Mouse (Mus musculus) left cerebral cortex, postnatal 4 days (tissue): ENCODE results near the gene Uba6. TPM values are rescaled to one million over a fixed set of nuclear protein-coding genes. Genes with fewer than 3 reads are reported as not detected.
A peak's percentile ranks its signal among the peaks of the same experiment; 100 is the strongest.

Experiments used
- DNase-seq: peaks from one replicate; pipeline ENCODE4 v3.0.0-alpha.2; 2022
- intact Hi-C: fragments of 180-260 bp; cut with DNase I; formaldehyde crosslinking; loops from one replicate; pipeline ENCODE4 v1.15.1; 2025
- total RNA-seq, 2 experiments: library from RNA; stranded (reverse); gene quantifications; 2 replicates each; pipeline ENCODE4 v1.2.3; 2021

The Uba6 gene
- total RNA-seq, 2 experiments from 2014 or later: 19.1 to 23.7 TPM

DNA sequence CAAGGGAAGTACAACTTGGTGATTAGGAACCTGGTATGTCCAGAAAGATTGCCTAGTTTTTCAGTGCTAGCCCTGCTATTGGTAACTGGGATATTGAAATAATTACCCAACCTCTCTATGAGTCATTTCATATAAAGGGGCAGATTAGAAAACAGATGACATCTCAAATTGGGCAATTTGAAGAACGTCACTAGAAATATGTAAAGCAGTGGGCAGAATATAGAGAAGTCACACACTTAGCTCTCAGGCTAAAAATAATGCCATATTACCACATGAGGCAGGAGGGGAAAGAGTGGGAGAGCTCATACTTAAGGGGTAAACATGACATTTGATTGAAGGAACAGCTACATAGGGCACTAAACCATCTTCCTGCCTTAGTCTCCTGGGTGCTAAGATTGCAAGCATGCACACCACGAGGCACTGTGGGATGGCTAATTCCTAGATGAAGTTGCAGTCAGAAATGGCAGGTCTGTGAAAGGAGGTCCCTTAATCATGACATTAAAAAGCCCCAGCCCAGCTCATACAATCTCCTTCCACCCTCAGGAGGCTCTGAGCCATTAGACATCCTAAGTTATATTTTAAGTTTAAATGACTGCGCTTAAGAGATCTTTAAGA is 93.8 kb downstream of the Uba6 start:
- DNase-seq: no peak
- intact Hi-C loops: no loop called here

DNA sequence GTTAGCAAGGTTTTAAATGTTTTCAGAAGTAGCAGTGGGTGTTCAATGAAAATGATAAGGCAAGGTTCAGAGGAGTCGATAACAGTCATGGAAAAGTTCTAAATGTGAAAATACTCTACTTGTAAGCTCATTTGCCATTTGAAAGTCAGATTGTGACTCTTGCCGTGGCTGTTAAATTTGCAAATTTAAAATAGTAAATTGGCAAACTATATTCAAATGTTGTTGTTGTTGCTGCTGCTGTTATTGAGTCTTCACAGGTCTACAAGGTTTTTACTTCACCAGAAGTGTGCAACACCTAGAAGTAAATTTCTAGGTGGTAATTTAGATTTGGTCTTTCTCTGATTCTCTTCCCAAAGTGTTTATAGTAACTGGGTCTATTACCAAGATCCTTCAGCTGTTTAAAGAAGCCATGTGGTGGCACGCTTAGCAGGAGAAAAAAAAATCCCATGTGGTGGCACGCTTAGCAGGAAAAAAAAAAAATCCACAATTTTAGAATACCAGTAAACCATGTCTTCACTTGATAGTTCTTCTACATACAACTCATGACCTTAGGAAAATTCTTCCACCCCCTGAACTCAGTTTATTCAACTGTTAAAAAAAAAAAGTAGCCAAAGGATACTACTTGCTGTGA is 99.7 kb downstream of the Uba6 start:
- no peak for DNase-seq
- intact Hi-C loops: no loop called here

DNA sequence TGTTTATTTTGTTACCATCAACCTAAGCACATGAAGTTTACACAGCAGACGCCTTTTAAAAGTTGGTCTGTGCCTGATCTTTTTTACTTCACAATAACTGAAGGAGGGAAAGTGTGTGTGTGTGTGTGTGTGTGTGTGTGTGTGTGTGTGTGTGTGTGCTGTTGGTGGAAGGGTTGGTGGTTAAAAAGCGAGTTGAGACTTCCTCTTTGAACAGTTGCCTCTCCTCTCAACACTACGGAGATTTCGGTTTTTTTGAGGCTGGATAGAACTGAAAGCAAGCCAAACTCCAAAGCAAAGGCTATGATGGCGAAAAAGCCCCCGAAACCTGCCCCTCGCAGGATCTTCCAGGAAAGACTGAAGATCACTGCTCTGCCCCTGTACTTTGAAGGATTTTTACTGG is 101.1 kb downstream of the Uba6 start, which contains the start of gene Stap1:
TSS of gene Stap1 (plus strand) at position 209 of the 400 bp plus-strand sequence.
- intact Hi-C loops: no loop called here
- no peak for DNase-seq

- DNase-seq: no peak
- intact Hi-C loops: loop anchor here (5.0 kb wide), 1 partner anchor 38 kb away; no protein-coding TSS in a partner anchor
Observed at GRCm38 (mm10) chr5:86069121-86069520, 103.5 kb downstream of the Uba6 start.

DNA sequence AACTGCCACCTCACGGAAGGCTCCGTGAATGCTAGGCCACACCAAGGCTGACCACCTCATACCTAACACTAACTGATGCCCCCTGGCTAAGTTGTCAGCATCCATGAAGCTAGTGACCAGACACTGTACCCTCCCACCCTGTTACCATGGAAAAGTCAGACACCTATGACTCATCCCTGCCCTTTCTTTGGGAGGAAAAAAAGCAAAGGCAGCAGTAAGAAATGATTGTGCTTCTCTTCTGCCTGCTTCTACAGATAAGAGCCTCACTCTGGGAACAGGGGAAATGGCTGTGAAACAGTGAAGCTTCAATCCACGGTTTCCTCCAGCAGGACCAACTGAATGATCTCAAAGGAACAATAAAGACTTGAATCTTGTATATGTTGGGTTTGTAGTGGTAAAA is 104.2 kb downstream of the Uba6 start:
- DNase-seq: no peak
- intact Hi-C loops: loop anchor here (5.0 kb wide), 1 partner anchor 39 kb away; no protein-coding TSS in a partner anchor

- intact Hi-C loops: loop anchor here (5.0 kb wide), 1 partner anchor 41 kb away; no protein-coding TSS in a partner anchor
- peak; percentile 84 for DNase-seq
Observed at GRCm38 (mm10) chr5:86066551-86066929, 106.1 kb downstream of the Uba6 start.

DNA sequence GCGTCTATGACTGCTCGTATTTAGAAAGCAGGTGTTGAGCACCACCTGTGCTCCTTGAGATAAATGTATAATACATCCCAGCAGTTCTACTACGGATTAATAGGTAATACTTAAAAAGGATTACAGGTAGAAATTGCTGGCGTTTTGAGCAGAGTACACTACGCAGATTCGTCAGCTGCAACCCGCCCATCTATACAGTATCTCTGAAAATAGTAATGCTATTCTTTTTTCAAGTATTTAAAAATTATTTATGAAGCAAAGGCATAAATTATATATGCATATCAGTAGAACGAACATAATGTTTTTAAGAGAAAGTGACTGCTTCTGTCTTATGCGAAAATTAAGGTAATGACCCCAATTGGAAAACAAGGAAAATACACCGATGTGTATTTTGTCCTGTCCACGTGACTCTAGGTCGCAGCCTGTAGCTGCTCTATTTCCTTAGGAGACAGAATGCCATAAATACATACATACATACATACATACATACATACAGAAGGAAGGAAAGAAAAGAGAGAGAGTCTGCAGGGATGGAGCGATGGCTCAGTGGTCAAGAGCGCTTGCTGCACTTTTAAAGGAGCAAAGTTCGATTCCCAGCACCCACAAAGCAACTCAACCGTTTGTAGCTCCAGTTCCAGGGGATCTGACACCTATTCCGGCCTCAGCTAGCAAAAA is 106.6 kb downstream of the Uba6 start:
- DNase-seq: no peak
- intact Hi-C loops: loop anchor here (5.0 kb wide), 1 partner anchor 41 kb away; no protein-coding TSS in a partner anchor

DNA sequence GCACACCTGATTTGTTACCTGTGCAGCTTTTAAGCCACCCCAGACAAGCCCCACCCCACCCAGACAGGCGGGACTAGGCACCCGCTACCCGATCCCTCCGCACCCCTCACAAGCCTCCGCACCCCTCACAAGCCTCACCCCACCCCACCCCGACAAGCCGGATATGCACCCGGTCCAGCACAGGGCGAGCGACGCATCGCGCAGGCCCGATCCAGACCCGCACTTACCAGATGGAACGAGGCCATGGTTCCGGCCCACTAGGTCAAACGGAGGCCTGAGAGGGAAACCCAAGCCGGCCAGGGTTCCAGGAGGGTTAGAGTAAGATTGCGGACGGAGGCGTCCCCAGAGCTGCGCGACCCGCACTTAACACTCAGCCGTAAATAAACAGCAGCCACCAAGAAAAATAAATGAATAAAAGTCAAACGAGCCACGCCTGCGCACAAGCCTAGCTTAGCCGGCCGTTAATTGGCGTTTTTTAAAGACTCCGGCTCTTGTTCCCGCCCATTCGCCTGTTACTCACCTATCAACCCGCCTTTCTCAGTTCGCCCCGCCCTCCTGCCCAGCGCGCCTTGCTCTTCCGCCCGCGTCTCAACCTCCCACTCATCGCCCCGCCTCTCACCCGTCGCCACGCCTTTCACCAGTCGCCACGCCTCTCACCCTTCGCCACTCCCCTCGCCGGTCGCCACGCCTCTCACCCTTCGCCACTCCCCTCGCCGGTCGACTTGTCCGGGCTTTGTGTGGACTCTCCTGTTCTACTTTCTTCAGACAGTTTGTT is 107.3 kb downstream of the Uba6 start, which contains the start of gene Cenpc1:
TSS of gene Cenpc1 (minus strand) at position 483 of the 775 bp plus-strand sequence.
- peak; percentile 98 for DNase-seq
- intact Hi-C loops: loop anchor here (5.0 kb wide), 1 partner anchor 42 kb away; no protein-coding TSS in a partner anchor

DNA sequence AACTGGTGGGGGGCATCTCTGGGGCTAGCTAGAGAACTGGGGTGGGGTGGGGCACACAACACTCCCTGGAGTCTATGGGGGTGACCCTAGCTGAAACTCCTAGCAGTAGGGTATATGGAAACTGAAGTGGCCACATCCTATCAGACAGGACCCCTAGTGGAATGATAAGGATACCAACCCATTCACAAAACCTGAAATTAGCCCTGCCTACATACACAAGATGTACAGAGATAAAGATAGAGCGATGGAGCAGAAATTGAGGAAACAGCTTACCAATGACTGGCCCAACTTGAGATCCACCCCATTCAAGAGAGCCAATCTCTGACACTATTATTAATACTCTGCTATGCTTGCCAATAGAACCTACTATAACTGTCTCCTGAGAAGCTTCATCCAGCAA is 109.1 kb downstream of the Uba6 start:
- no peak for DNase-seq
- intact Hi-C loops: no loop called here

Other genes starting within 250 kb of the Uba6 start
- gene Cenpc1, start 107.2 kb downstream of the Uba6 start, total RNA-seq: 10 to 100 TPM; 34.3 to 36.2 TPM
- gene Stap1, start 101.1 kb downstream of the Uba6 start, total RNA-seq: not detected
- gene Gnrhr, start 25.1 kb upstream of the Uba6 start, total RNA-seq: not detected
- not detected for gene Tmprss11c, start 116.5 kb upstream of the Uba6 start, total RNA-seq
- gene Tmprss11d, start 200.6 kb upstream of the Uba6 start, total RNA-seq: not detected